Mouse (Mus musculus) B cell, adult (primary cell): ENCODE results near the gene Gm26992. TPM values are rescaled to one million over a fixed set of nuclear protein-coding genes. Genes with fewer than 3 reads are reported as not detected.

Source experiments
- total RNA-seq: library from RNA; stranded (reverse); gene quantifications from 4 replicates; pipeline ENCODE4 v1.2.4, GENCODE M21; 2023; ENCODE audit not compliant: inconsistent age

The Gm26992 gene
- total RNA-seq = not detected in 4 replicates

DNA sequence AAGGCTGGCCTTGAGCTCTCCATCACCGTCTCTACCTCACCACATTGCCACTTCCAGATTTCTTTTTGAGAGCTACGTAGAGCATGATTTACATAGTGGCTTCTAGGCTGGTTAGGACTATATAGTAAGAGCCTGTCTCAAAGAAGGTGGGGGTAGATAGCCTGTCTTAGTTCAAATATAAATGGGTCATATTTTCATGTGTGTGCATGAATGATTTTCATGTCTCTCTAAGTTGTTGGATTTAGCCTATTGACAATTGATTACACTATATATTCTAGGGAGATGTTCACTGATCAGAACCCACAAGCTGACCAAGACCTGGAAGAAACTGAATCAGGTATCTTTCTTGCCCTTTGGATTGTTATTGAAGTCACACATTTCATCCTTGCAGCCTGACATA, at the start of gene Gm26992:
TSS of gene Gm26992 (plus strand) at position 301 of the 400 bp plus-strand sequence.

DNA sequence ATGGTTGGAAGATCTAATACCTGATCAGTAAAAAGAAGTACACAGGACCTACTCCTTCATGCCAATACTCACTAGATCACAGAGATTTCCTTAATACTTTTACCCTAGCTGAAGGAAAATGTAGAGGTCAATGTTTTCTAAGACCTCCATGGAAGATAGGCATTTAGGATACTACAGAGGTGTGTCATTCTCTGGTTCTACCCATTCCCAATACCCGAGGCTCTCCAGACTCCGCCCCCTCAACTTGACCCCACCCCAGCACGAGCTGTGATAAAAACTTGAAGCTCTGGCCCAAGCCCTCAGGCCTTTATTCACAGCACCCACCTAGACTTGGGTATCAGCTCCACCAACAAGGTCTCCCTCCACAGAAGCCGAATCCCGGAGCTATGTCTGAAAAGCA, 7.6 kb upstream of the Gm26992 start, which contains the start of gene Tsx:
TSS of gene Tsx (plus strand) at position 301 of the 400 bp plus-strand sequence.

Other genes starting within 250 kb of the Gm26992 start
- gene Nap1l2, start 235.4 kb upstream of the Gm26992 start, total RNA-seq = not detected in 4 replicates
- not detected in 4 replicates for gene Cdx4, start 100.6 kb upstream of the Gm26992 start, total RNA-seq
- 1.2 to 1.4 TPM (median 1.4 TPM) in 4 replicates for gene Chic1, start 65.5 kb upstream of the Gm26992 start, total RNA-seq
- not detected in 4 replicates for gene Tsx, start 7.5 kb upstream of the Gm26992 start, total RNA-seq
- not detected in 4 replicates for gene Zcchc13, start 208.6 kb downstream of the Gm26992 start, total RNA-seq